Mouse (Mus musculus): Measurements from ENCODE around the gene Zfyve16.

Gene Zfyve16

DNA sequence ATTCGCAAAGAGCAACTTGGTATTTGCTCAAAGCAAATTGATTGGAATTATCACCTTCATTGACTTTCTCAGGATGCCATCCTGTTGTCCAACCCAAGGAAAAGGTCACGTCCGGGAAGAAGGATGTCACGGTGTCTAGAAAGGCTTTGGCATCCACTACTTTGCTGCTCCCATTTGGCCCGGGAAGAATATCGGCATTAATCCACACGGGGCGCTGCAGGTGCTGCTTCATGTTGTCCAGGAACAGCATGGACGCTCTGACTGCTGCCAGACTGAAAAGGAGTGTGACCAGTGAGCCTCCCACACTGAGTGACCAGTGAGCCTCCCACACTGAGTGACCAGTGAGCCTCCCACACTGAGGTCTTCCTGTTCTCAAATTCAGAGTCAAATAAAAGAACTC is 62.8 kb downstream of the Zfyve16 start:
- no peak for DNase-seq (ENCODE audit: low spot score in 2 of 2)

DNA sequence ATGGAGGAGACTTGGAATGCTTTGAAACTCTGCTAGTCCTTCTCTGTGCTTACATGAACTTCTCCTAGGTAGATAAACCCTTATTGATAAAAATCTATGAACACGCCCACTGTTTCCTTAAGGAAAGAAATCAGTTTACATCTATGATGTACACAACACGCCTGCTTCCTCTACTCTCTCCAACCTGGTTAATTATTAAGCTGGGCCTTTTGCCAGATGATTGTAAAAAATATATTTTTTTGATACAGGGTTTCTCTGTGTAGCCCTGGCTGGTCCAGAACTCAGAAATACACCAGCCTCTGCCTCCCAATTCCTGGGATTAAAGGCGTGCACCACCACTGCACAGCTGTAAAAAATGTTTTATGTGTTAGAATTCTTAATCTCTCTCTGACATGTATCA is 66.0 kb downstream of the Zfyve16 start:
- DNase-seq (ENCODE audit: low spot score in 2 of 2), result no peak

DNA sequence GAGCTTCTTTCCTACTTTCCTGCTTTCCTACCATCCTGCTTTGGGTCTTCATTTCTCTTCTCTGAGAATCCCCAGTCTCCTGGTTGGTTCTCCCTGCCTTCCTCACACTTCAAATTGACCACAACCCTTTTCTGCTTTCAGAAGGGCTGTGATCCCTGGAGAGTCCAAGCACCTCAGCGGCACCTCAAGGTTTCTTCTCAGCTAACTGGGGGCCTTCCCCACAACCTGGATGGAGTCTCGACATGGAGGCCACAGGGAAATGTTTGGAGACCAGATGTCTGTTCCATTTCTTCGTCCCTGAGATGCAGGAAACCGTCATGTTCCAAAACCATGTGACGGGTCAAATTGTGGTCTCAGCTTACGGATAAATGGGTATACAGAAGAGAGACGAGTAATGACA is 83.8 kb downstream of the Zfyve16 start:
- no peak for DNase-seq (ENCODE audit: low spot score in 2 of 2)

DNA sequence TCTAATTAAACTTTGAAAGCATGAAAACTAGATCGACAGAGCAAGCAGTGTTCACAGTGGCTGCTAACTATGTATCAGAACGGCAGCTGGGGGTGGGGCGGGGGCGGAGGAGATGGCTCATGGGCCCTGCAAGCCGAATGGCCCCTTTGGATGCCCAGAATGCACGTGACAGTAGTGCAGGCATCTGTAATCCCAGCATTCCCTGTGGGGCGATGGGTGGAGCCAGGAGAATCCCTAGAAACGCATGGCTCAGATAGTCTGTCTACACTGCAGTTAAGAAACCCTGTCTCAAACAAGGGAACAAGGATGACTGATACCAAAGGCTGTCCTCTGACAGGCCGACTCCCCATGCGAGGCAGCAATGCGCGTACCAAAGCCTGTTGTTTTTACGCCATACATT is 90.4 kb downstream of the Zfyve16 start:
- DNase-seq (ENCODE audit: low spot score in 2 of 2), result no peak

DNA sequence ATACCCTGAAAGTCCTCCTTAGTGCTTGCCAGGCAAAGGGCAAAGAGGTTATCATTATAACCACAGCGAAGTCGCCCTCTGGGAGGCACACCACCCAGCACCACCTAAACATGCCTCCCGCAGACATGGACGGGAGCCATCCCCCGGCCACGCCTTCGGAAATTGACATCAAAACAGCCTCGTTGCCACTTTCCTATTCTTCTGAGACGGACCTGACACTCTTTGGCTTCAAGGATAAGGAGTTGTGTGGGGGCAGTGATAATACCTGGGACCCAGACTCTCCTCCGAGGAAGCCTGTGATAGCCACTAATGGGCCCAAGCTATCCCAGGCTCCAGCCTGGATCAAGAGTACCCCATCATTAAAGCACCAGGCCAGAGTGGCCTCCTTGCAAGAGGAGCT is 92.0 kb downstream of the Zfyve16 start:
- no peak for DNase-seq (ENCODE audit: low spot score in 2 of 2)
